Mouse (Mus musculus): ENCODE results near the gene Foxo1. TPM values are rescaled to one million over a fixed set of nuclear protein-coding genes. Genes with fewer than 3 reads are reported as not detected.

The Foxo1 gene
- polyA plus RNA-seq, 1 experiment from 2014 or later: 4.3 TPM

GRCm38 (mm10) chr3:52354203-52354602 is 86.1 kb downstream of the Foxo1 start:
- no peaks in the 10 kb centered on the region for H3K27me3 ChIP-seq (replicated peaks)
- no peak overlapping the region for H3K9ac ChIP-seq
- 86% methylated on average over 7 of the region's 7 CpGs for WGBS
- no peak overlapping the region for H3K27ac ChIP-seq
- H3K36me3 ChIP-seq: no peaks in the 10 kb centered on the region
- no peak for ATAC-seq (ENCODE audit: low FRiP score, low read depth)
- H3K4me2 ChIP-seq (replicated peaks): no peak overlapping the region
- H3K9me3 ChIP-seq: no peaks in the 10 kb centered on the region
- H3K4me3 ChIP-seq: no peak overlapping the region
- no peaks in the 10 kb centered on the region for H3K4me1 ChIP-seq

GRCm38 (mm10) chr3:52357265-52357953 is 89.3 kb downstream of the Foxo1 start:
- ATAC-seq (ENCODE audit: low FRiP score, low read depth): no peak
- Histone ChIP-seq H3K27ac (no peak overlapping the region), H3K9ac (no peak overlapping the region), H3K9me3 (no peaks in the 10 kb centered on the region), H3K4me1 (no peaks in the 10 kb centered on the region), H3K4me2 (replicated peaks) (no peak overlapping the region), H3K27me3 (replicated peaks) (no peaks in the 10 kb centered on the region), H3K4me3 (no peak overlapping the region), H3K36me3 (no peaks in the 10 kb centered on the region)
- 89% methylated on average over 15 of the region's 15 CpGs for WGBS

DNA sequence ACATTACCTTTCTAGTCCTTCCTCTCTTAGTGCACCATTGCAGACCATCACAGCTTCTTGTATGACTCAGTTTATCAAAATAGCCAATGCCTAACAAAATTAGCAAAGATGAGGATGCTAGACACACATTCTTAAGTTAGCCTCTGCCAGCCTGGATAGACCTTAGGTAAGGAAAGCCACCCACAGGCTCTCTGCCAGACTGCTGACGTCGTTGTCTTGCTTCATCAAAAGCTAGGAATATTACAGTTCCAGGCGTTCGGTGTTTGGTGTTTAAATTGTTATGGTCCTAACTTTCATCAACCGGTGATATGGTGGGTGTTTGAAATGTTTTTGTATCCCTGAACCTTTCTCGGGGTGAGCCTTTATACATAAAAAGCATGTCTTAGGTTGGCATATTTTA is 96.4 kb downstream of the Foxo1 start:
- Histone ChIP-seq H3K4me2 (replicated peaks) (no peak overlapping the region), H3K27me3 (replicated peaks) (no peaks in the 10 kb centered on the region), H3K36me3 (no peaks in the 10 kb centered on the region), H3K27ac (no peak overlapping the region), H3K9ac (no peak overlapping the region), H3K4me3 (no peak overlapping the region), H3K9me3 (no peaks in the 10 kb centered on the region), H3K4me1 (no peaks in the 10 kb centered on the region)
- WGBS: 90% methylated on average over 6 of the region's 6 CpGs
- no peak for ATAC-seq (ENCODE audit: low FRiP score, low read depth)

DNA sequence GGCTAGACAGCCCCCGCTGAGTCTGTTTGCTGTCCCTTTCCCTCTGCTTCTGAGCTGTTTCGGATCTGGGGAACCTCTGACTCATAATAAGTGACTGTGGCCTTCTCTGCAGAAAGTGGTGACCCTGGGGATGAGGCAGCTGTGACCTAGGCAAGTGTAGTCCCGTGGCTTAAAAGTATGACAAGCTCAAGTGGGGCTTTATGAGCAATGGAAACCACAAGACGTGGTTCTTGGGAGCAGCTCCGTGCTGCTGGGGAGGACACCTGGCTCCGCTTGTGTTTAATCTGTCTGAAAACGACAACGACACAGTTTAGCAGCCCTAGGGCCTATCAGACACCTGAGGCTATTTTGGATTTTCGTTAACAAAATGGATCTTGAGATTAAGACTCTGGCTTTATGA is 101.1 kb downstream of the Foxo1 start:
- Histone ChIP-seq H3K27ac (no peak overlapping the region), H3K27me3 (replicated peaks) (no peaks in the 10 kb centered on the region), H3K4me2 (replicated peaks) (no peak overlapping the region), H3K9me3 (no peaks in the 10 kb centered on the region), H3K36me3 (no peaks in the 10 kb centered on the region), H3K4me1 (no peaks in the 10 kb centered on the region), H3K4me3 (no peak overlapping the region), H3K9ac (no peak overlapping the region)
- WGBS: 91% methylated on average over 9 of the region's 9 CpGs
- ATAC-seq (ENCODE audit: low FRiP score, low read depth): no peak

DNA sequence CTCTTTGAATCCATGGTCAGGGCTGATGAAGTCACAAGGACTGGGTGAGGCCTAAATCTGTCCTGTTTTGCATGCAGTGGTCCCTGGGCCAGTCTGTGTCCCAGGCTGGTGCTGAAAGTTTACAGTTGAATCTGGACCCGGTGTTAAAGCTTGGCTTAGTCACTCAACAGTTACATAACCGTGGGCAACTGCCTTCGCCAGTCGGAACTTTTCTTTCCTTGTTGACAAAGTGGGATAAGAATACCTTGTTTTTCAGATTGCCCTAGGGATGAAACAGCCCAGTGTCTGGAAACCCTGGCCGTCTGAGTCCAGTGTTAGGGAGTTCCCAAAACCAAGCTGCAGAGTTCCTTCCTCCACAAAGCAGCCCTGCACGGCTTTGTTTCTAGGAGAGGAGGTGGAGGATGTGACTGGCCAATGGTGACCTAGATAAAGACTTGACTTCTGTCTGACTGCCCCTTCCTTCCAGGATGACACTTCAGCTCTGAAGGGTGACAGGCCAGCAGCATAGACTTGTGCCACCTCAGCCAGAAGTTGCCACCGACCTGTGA is 101.8 kb downstream of the Foxo1 start:
- no peaks in the 10 kb centered on the region for H3K36me3 ChIP-seq
- H3K27me3 ChIP-seq (replicated peaks): no peaks in the 10 kb centered on the region
- no peaks in the 10 kb centered on the region for H3K9me3 ChIP-seq
- H3K4me3 ChIP-seq: no peak overlapping the region
- WGBS: 84% methylated on average over 7 of the region's 7 CpGs
- H3K4me1 ChIP-seq: no peaks in the 10 kb centered on the region
- H3K9ac ChIP-seq: no peak overlapping the region
- no peak overlapping the region for H3K27ac ChIP-seq
- no peak overlapping the region for H3K4me2 ChIP-seq (replicated peaks)
- no peak for ATAC-seq (ENCODE audit: low FRiP score, low read depth)

DNA sequence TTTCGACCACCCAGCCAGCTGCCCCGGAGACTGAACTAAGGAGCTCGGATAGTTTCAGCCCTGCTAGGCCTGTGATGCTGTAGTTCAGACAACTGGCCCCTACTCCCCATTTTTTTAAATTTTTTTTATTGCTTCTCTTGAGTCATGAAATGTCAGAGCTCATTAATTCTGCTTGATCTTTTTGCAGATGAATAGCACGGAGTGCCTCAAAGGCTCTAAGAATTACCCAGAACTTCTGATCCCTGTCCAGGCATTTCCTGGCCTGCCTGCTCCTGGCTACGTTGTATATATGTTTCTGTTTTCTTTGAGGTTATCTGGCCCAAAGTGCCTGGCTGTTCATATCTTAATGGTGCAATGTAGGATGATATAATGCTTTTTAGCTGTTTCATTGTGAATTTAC is 108.8 kb downstream of the Foxo1 start:
- Histone ChIP-seq H3K36me3 (no peaks in the 10 kb centered on the region), H3K4me1 (no peaks in the 10 kb centered on the region), H3K27ac (no peak overlapping the region), H3K4me2 (replicated peaks) (no peak overlapping the region), H3K4me3 (no peak overlapping the region), H3K9me3 (no peaks in the 10 kb centered on the region), H3K27me3 (replicated peaks) (no peaks in the 10 kb centered on the region), H3K9ac (no peak overlapping the region)
- 81% methylated on average over 5 of the region's 5 CpGs for WGBS
- ATAC-seq (ENCODE audit: low FRiP score, low read depth): no peak

GRCm38 (mm10) chr3:52383351-52383750 is 115.2 kb downstream of the Foxo1 start:
- WGBS: 82% methylated on average over 7 of the region's 7 CpGs
- H3K9ac ChIP-seq: no peak overlapping the region

GRCm38 (mm10) chr3:52386343-52386742 is 118.2 kb downstream of the Foxo1 start:
- no peak overlapping the region for H3K4me3 ChIP-seq
- H3K36me3 ChIP-seq: no peaks in the 10 kb centered on the region
- H3K27me3 ChIP-seq (replicated peaks): no peaks in the 10 kb centered on the region
- no peak for ATAC-seq (ENCODE audit: low FRiP score, low read depth)
- no peak overlapping the region for H3K27ac ChIP-seq
- H3K9me3 ChIP-seq: no peaks in the 10 kb centered on the region
- no peak overlapping the region for H3K9ac ChIP-seq
- H3K4me2 ChIP-seq (replicated peaks): no peak overlapping the region
- 43% methylated on average over 8 of the region's 8 CpGs for WGBS
- H3K4me1 ChIP-seq: no peaks in the 10 kb centered on the region

More at GRCm38 (mm10) chr3:52383351-52383750, 115.2 kb downstream of the Foxo1 start:
- H3K9me3 ChIP-seq: no peaks in the 10 kb centered on the region
- no peak overlapping the region for H3K4me3 ChIP-seq
- no peak overlapping the region for H3K27ac ChIP-seq
- H3K36me3 ChIP-seq: no peaks in the 10 kb centered on the region
- no peaks in the 10 kb centered on the region for H3K27me3 ChIP-seq (replicated peaks)
- no peak overlapping the region for H3K4me2 ChIP-seq (replicated peaks)
- H3K4me1 ChIP-seq: no peaks in the 10 kb centered on the region
- no peak for ATAC-seq (ENCODE audit: low FRiP score, low read depth)

DNA sequence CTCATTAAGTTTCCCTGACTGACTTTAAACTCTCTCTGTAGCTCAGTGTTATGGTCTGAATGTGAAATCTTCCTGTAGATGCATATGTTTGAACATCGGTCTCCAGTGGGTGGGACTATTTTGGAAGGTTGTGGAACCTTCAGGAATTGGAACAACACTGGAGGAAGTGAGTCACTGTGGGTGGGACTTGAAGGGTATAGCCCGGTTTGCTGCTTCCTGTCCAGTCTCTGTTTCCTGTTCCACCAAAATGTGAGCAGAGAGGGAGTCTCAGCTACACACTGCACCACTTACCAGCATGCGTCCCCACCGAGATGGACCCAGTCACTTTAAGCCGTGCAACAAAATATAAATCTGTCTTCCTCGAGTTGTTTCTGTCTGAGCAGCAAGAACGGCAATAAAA is 122.2 kb downstream of the Foxo1 start:
- WGBS: 89% methylated on average over 7 of the region's 7 CpGs
- Histone ChIP-seq H3K9me3 (no peaks in the 10 kb centered on the region), H3K4me3 (no peak overlapping the region), H3K9ac (no peak overlapping the region), H3K36me3 (no peaks in the 10 kb centered on the region), H3K27ac (no peak overlapping the region), H3K4me1 (no peaks in the 10 kb centered on the region), H3K4me2 (replicated peaks) (no peak overlapping the region), H3K27me3 (replicated peaks) (no peaks in the 10 kb centered on the region)
- no peak for ATAC-seq (ENCODE audit: low FRiP score, low read depth)

DNA sequence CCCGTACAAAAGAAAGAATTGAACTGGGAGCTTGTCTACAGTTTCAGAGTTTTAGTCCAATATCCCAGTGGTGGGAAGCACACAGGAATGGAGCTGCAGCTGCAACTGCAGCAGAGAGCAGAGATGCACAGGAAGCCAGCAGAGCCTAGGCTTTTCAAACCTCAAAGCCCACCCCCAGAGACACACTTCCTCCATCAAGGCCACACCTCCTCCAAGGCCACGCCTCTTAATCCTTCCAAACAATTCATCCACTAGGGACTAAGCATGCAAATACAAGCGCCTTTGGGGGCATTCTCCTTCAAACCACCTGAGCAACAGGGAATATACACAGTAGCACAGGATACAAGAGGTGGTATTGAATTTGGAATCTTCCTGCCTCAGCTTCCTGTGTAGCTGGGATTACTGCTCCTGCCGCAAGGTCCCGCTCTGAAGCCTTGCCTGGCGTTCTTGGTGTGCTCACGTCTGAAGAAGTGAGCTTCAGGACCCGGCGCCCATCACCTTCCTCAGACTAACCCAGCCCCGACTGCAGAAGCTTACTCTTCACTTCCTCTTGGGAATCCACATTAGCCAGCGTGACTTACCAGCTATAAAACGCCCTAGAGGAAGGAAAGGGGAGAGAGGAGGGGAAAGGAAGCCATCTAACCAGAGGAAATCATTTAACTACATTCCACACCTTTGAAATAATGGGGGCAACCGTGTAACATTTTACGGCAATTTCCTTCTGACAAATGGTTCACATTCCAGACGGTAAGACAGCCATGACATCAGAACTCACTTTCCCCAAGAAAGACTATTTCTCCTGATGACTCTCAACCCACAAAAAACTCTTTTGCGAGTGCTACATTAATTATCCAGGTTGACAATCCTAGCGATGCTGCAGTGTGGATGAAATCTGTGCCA is 122.9 kb downstream of the Foxo1 start:
- Histone ChIP-seq H3K9me3 (no peaks in the 10 kb centered on the region), H3K9ac (no peak overlapping the region), H3K4me3 (no peak overlapping the region), H3K4me2 (replicated peaks) (no peak overlapping the region), H3K36me3 (no peaks in the 10 kb centered on the region), H3K4me1 (no peaks in the 10 kb centered on the region), H3K27me3 (replicated peaks) (no peaks in the 10 kb centered on the region), H3K27ac (no peak overlapping the region)
- whole genome bisulfite sequencing: 72% methylated on average over 17 of the region's 17 CpGs
- no peak for ATAC-seq (ENCODE audit: low FRiP score, low read depth)

- H3K9ac ChIP-seq: no peak overlapping the region
- no peak overlapping the region for H3K4me3 ChIP-seq
- no peaks in the 10 kb centered on the region for H3K36me3 ChIP-seq
- no peak overlapping the region for H3K4me2 ChIP-seq (replicated peaks)
- WGBS: 82% methylated on average over 6 of the region's 6 CpGs
- H3K27ac ChIP-seq: no peak overlapping the region
- no peaks in the 10 kb centered on the region for H3K9me3 ChIP-seq
- no peak for ATAC-seq (ENCODE audit: low FRiP score, low read depth)
- no peaks in the 10 kb centered on the region for H3K4me1 ChIP-seq
- no peaks in the 10 kb centered on the region for H3K27me3 ChIP-seq (replicated peaks)
Observed at GRCm38 (mm10) chr3:52391897-52392296, 123.8 kb downstream of the Foxo1 start.

- no peak overlapping the region for H3K27ac ChIP-seq
- 73% methylated on average over 2 of the region's 2 CpGs for WGBS
- H3K4me2 ChIP-seq (replicated peaks): no peak overlapping the region
- no peaks in the 10 kb centered on the region for H3K27me3 ChIP-seq (replicated peaks)
- H3K9ac ChIP-seq: no peak overlapping the region
- no peaks in the 10 kb centered on the region for H3K9me3 ChIP-seq
- ATAC-seq (ENCODE audit: low FRiP score, low read depth): no peak
- H3K36me3 ChIP-seq: no peaks in the 10 kb centered on the region
- H3K4me3 ChIP-seq: no peak overlapping the region
- H3K4me1 ChIP-seq: no peaks in the 10 kb centered on the region
Observed at GRCm38 (mm10) chr3:52392521-52392920, 124.4 kb downstream of the Foxo1 start.
